Mouse (Mus musculus) T-helper 1 cell (primary cell): Measurements from ENCODE around the gene Gm13276.
"Not testable (repeated sequence)": the region's sequence is repeated elsewhere in the genome, so short reads cannot be mapped to it uniquely, and the experiment has no call there.

Experiments
- in situ Hi-C: fragments of 300-600 bp; cut with MboI, MseI; formaldehyde crosslinking; loops from one replicate; pipeline ENCODE4 v1.15.1; 2025; ENCODE audit warnings: high pct_unique_total_duplicates

Gene Gm13276

DNA sequence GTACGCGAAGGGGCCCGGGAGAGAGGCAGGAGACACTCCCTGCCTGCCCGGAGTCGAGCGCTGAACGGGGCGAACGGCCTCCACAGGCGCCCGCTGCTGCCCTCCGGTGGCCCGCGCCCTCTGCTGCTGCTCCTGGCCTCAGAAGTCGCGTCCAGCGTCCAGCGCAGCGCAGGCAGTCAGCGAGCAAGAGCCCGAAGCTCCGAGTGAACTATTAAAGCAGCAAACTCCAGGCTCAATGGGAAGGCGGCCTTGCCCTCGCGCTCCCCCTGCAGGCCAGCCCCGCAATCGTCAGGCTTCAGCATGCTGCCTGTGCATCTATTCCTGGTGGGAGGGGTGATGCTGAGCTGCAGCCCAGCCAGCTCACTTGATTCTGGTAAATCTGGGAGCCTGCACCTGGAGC, at the start of gene Gm13276:
Gm13276 (plus strand) TSS at position 301 of the 400 bp plus-strand sequence.
- in situ Hi-C loops = loop anchor here (5.0 to 25.0 kb wide), 2 partner anchors 33 to 773 kb away; partner anchors contain the start of gene Gm13271

DNA sequence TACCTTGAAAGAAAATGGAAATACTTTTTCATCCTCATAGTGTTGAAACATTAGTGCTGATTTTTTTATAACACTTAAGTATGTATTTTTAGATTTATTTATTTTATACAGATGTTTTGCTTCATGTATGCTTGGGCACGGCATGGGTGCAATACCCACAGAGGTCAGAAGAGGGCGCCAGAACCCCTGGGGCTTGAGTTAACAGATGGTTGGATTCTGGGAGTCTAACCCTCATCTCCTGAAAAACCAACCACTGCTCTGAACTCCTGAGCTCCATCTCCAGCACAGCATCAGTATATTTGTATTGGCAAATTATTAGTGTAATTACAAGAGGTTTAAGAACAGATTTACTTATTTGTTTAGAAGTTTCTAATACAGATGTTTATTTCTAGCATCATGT, 47.0 kb upstream of the Gm13276 start:
- in situ Hi-C loops = loop anchor here (5.0 kb wide), 1 partner anchor 41 kb away; no protein-coding TSS in a partner anchor

DNA sequence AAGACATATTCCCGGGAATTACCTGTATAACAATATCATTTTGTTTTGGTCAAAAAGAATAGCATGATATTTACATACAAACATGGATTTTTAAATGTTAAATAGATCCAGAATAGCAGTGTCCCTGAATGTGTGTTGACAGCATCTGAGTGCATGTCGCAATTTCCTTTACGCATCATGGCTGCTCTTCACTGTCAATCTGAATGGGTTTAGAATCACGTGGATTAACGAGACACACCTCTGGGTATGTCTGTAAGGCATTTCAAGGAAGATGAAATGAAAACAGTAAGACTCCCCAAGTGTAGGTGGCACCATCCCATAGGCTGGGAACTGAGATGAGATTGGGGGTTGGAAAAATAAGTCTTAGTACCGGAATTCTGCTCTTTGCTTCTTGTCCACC, 46.5 kb upstream of the Gm13276 start:
- in situ Hi-C loops = loop anchor here (5.0 kb wide), 1 partner anchor 42 kb away; no protein-coding TSS in a partner anchor

DNA sequence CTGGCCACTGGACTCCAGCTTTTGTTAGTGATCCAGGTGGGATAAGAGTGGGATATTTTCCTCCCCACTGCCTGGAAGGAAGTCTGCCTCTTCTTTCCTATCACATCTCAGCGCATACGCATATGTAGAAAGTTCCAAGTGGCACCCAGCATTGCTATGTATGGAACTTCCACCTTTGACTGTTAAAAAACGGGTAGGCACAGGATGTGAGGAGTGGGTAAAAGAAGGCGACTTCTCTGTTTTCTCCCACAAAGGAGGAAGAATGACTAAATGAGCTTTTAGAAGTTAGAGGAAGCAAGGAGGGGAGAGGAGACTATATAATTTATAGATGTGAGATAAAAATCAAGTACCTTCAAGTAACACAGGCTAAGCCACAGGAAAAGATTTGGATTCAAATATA, 44.1 kb upstream of the Gm13276 start:
- in situ Hi-C loops = no loop called here

DNA sequence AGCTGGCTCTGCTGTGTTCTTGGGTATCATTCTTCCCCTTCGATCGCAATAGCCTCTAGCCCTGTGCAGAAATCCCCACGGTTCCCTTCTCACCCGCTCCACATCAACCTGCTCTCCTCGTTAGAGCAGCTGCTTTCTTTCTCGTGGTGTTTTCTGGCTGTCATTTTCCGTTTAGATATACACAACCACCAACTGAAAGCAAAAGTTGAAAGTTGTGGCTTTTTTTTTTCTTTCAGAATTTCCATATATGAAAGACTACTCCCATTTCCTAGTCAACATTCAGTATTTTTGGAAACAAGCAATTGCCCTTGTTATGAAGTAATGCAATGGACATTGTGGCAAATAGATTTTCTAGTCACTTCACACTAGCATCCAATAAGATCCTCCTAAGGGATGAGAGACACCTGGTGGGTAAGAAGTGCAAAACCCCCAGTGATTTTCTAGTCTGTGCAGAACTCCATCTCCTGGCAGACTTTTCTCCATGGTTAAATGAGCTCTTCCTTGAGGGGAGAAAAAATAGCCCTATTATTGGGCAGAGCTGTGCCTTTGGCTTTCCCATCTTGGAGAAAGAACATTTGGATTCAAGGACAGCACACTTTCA, 42.6 kb upstream of the Gm13276 start:
- in situ Hi-C loops = no loop called here

DNA sequence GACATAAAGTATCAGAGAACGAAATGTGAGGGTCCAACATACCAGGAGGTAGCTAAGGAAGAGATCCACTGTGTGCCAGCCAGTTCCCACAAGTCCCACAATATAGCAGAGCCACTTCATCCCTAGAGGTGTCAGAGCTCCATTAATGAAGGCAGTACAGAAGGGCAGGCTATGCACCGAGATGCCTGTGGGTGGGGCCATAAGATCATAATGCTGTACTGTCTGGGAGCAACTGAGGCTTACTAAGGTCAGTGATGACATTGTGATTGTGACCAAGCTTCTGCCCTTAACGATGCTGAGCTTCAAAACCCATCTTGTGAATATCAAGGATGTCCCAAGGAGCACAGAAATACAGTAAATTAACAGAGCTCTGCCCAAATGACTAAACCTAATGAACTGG, 41.3 kb upstream of the Gm13276 start:
- in situ Hi-C loops = no loop called here

DNA sequence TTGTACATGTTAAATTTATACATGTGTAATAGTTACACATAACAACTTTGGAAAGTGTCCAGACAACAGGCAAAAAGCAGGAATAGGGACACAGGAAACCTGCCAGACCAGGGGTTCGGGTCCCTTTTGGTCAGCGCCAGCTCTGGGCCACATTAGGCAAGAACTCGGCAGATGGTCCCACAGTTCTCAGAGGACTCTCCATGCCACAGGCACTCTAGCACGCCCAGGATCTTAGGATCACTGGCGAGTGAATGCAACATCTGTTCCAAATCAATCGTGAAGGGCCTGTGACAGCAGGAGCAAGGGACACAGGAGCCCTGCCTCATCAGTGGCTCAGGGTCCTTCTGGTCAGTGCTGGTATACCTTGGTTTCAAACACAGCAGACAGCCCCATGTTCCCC, 35.6 kb upstream of the Gm13276 start:
- in situ Hi-C loops = loop anchor here (5.0 to 10.0 kb wide), 2 partner anchors 37 to 1385 kb away; partner anchors contain the start of genes Gm13276 and Gm13277

DNA sequence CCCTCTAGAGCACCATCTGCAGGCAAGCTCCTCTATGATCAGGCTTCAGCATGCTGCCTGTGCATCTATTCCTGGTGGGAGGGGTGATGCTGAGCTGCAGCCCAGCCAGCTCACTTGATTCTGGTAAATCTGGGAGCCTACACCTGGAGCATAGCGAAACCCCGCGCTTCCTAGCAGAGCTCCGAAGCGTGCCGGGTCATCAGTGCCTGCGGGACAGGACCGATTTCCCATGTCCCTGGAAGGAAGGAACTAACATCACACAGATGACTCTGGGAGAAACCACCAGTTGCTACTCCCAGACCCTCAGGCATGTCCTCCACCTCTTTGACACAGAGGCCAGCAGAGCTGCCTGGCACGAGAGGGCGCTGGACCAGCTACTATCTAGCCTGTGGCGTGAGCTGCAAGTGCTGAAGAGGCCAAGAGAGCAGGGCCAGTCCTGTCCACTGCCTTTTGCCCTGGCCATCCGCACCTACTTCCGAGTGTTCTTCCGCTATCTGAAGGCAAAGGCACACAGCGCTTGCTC, 30.6 kb upstream of the Gm13276 start, which contains the start of gene Gm13271:
Gm13271 (plus strand) TSS at position 51 of the 523 bp plus-strand sequence.
- in situ Hi-C loops = loop anchor here (5.0 to 10.0 kb wide), 2 partner anchors 32 to 1390 kb away; partner anchors contain the start of genes Gm13276 and Gm13277

DNA sequence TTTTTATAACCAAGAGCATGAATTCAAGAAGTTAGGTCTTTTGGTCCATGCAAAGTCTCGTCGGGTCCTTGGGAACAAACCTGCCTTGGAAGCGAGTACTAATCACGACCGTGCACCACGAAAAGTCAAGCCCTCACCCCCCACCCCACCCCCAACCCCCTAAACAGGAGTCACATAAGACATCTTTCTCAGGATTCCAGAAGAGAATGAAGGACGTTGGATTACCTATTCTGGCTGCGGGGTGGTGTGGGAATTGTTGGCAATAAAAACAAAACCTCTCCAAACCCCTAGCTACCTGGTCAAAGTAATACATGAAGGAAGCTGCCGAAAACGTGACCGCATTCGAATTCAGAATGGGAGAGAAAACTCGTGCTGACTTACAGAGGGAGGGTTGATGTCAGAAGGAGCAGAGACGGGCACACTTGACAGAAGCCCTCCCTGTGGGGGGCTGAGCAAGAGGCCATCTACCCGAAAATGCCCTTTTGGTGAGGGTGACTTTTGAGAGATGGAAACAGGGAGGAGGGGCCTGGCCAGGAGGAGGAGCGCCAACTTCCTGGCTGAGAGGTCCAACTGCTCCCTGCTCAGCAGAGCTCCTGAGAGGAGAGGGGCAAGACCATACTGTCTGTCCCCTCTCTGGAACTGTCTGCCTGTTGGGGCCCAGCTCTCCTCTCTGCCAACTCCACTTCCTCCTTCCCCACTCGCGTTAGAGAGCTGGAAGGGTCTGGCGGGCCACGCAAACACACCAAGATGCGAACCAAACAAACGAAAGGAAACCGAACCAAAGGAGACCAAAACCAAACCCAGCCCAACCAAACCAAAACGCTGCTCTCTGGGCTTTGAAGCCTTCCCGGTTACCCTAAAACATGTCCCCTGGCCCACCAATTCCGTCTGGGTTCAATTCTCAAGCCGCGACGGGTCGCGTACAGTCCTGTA, 28.7 kb upstream of the Gm13276 start:
- in situ Hi-C loops = loop anchor here (10.0 kb wide), 1 partner anchor 1392 kb away; no protein-coding TSS in a partner anchor

DNA sequence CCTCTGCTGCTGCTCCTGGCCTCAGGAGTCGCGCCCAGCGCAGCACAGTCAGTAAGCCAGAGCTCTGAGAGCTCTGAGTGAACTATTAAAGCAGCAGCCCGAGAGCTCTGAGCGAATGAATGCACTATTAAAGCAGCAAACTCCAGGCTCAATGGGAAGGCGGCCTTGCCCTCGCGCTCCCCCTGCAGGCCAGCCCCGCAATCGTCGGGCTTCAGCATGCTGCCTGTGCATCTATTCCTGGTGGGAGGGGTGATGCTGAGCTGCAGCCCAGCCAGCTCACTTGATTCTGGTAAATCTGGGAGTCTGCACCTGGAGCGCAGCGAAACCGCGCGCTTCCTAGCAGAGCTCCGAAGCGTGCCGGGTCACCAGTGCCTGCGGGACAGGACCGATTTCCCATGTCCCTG, 27.9 kb upstream of the Gm13276 start:
- in situ Hi-C loops = loop anchor here (10.0 kb wide), 1 partner anchor 1393 kb away; no protein-coding TSS in a partner anchor

DNA sequence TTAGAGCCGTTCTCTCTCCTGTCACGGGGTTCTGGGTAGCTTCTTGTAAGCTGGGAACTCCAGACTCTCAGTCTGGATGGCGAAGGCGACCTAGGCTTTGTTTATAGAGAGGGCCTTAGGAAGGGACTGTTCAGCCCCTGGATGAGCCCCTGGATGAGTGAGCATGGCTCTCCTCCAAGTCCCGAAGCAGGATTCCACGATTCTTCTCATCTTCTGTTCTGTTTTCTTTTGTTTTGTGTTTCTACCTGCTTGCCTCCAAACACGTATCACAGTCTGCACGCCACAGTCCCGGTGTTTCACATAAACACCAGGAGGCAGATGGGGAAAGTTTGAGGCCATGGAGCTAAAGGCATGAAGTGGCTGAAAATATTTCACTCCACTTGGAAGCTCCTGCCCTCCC, 26.8 kb upstream of the Gm13276 start:
- in situ Hi-C loops = loop anchor here (10.0 kb wide), 1 partner anchor 1394 kb away; no protein-coding TSS in a partner anchor

DNA sequence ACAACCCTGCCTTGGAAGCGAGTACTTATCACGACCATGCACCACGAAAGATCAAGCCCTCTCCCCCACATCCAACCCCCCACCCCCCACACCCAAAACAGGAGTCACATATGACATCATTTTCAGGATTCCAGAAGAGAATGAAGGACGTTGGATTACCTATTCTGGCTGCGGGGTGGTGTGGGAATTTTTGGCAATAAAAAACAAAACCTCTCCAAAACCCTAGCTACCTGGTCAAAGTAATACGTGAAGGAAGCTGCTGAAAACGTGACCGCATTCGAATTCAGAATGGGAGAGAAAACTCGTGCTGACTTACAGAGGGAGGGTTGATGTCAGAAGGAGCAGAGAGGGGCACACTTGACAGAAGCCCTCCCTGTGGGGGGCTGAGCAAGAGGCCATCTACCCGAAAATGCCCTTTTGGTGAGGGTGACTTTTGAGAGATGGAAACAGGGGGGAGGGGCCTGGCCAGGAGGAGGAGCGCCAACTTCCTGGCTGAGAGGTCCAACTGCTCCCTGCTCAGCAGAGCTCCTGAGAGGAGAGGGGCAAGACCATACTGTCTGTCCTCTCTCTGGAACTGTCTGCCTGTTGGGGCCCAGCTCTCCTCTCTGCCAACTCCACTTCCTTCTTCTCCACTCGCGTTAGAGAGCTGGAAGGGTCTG, 25.8 kb upstream of the Gm13276 start, which contains the start of gene Gm13283:
Gm13283 (plus strand) TSS at position 510 of the 659 bp plus-strand sequence.
- in situ Hi-C loops = loop anchor here (10.0 kb wide), 1 partner anchor 1395 kb away; no protein-coding TSS in a partner anchor

DNA sequence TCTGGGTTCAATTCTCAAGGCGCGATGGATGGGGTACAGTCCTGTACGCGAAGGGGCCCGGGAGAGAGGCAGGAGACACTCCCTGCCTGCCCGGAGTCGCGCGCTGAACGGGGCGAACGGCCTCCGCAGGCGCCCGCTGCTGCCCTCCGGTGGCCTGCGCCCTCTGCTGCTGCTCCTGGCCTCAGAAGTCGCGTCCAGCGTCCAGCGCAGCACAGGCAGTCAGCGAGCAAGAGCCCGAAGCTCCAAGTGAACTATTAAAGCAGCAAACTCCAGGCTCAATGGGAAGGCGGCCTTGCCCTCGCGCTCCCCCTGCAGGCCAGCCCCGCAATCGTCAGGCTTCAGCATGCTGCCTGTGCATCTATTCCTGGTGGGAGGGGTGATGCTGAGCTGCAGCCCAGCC, 25.1 kb upstream of the Gm13276 start:
- in situ Hi-C loops = not testable (repeated sequence)

DNA sequence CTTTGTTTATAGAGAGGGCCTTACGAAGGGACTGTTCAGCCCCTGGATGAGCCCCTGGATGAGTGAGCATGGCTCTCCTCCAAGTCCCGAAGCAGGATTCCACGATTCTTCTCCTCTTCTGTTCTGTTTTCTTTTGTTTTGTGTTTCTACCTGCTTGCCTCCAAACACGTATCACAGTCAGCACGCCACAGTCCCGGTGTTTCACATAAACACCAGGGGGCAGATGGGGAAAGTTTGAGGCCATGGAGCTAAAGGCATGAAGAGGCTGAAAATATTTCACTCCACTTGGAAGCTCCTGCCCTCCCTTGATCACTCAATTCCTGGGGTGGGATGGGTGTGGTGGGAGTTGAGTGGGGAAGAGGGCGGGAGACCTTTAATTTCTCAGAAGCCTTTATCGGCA, 23.7 kb upstream of the Gm13276 start:
- in situ Hi-C loops = not testable (repeated sequence)

DNA sequence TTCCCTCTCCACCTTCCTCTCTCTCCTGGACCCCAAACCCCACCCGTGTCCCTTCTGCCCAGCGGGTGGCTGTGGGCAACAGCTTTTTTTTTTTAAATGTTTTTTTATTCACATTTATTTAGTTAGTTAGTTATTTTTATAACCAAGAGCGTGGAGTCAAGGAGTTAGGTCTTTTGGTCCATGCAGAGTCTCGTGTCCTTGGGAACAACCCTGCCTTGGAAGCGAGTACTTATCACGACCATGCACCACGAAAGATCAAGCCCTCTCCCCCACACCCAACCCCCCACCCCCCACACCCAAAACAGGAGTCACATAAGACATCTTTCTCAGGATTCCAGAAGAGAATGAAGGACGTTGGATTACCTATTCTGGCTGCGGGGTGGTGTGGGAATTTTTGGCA, 23.2 kb upstream of the Gm13276 start:
- in situ Hi-C loops = not testable (repeated sequence)

DNA sequence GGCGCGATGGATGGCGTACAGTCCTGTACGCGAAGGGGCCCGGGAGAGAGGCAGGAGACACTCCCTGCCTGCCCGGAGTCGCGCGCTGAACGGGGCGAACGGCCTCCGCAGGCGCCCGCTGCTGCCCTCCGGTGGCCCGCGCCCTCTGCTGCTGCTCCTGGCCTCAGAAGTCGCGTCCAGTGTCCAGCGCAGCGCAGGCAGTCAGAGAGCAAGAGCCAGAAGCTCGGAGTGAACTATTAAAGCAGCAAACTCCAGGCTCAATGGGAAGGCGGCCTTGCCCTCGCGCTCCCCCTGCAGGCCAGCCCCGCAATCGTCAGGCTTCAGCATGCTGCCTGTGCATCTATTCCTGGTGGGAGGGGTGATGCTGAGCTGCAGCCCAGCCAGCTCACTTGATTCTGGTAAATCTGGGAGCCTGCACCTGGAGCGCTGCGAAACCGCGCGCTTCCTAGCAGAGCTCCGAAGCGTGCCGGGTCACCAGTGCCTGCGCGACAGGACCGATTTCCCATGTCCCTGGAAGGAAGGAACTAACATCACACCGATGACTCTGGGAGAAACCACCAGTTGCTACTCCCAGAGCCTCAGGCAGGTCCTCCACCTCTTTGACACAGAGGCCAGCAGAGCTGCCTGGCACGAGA, 22.0 kb upstream of the Gm13276 start:
- in situ Hi-C loops = not testable (repeated sequence)

DNA sequence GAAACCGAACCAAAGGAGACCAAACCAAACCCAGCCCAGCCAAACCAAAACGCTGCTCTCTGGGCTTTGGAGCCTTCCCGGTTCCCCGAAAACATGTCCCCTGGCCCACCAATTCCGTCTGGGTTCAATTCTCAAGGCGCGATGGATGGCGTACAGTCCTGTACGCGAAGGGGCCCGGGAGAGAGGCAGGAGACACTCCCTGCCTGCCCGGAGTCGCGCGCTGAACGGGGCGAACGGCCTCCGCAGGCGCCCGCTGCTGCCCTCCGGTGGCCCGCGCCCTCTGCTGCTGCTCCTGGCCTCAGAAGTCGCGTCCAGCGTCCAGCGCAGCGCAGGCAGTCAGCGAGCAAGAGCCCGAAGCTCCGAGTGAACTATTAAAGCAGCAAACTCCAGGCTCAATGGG, 12.0 kb upstream of the Gm13276 start, which contains the start of gene Gm13290:
Gm13290 (plus strand) TSS at position 301 of the 400 bp plus-strand sequence.
- in situ Hi-C loops = loop anchor here (5.0 kb wide), 1 partner anchor 34 kb away; the partner anchor contains the start of gene Gm13288

DNA sequence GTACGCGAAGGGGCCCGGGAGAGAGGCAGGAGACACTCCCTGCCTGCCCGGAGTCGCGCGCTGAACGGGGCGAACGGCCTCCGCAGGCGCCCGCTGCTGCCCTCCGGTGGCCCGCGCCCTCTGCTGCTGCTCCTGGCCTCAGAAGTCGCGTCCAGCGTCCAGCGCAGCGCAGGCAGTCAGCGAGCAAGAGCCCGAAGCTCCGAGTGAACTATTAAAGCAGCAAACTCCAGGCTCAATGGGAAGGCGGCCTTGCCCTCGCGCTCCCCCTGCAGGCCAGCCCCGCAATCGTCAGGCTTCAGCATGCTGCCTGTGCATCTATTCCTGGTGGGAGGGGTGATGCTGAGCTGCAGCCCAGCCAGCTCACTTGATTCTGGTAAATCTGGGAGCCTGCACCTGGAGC, 8.9 kb upstream of the Gm13276 start, which contains the start of gene Gm13289:
Gm13289 (plus strand) TSS at position 301 of the 400 bp plus-strand sequence.
- in situ Hi-C loops = loop anchor here (25.0 kb wide), 1 partner anchor 764 kb away; no protein-coding TSS in a partner anchor

DNA sequence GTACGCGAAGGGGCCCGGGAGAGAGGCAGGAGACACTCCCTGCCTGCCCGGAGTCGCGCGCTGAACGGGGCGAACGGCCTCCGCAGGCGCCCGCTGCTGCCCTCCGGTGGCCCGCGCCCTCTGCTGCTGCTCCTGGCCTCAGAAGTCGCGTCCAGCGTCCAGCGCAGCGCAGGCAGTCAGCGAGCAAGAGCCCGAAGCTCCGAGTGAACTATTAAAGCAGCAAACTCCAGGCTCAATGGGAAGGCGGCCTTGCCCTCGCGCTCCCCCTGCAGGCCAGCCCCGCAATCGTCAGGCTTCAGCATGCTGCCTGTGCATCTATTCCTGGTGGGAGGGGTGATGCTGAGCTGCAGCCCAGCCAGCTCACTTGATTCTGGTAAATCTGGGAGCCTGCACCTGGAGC, 6.0 kb upstream of the Gm13276 start, which contains the start of gene Gm13272:
Gm13272 (plus strand) TSS at position 301 of the 400 bp plus-strand sequence.
- in situ Hi-C loops = loop anchor here (25.0 kb wide), 1 partner anchor 767 kb away; no protein-coding TSS in a partner anchor

DNA sequence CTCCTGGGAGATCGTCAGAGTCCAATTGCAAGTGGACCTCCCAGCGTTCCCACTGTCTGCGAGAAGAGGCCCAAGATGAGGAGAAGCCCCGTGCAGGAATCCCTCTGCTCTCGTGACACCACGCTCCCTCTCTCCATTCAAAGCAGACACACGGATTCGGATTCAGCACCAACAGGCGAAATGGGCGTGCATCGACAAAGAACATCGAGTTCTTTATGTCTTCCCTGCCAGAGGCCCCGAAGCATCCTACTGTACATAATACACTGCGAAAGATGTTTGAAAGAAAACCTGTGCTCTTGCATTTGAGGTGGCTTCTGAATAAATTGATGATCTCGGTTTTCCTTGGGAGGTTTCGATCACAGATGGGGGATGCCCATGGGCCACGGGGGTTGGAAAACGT, 5.2 kb upstream of the Gm13276 start:
- in situ Hi-C loops = loop anchor here (25.0 kb wide), 1 partner anchor 768 kb away; no protein-coding TSS in a partner anchor
